Mouse (Mus musculus): ENCODE measurements around the gene Fam98b. TPM values are rescaled to one million over a fixed set of nuclear protein-coding genes. Genes with fewer than 3 reads are reported as not detected.

The Fam98b gene
- 11.9 and 12.7 TPM in 2 replicates for polyA plus RNA-seq (2011; ENCODE audit: insufficient read depth, insufficient read length, low replicate concordance, missing spikeins)

- H3K27ac ChIP-seq (ENCODE audit: control insufficient read depth, insufficient read depth, low read depth, low read length, poor library complexity): peak within 1 kb of the TSS; percentile 54
- peak within 1 kb of the TSS; percentile 92 for H3K4me3 ChIP-seq (replicated peaks; ENCODE audit: control insufficient read depth, low read depth, low read length)
- no peaks in the 10 kb centered on the region; the same call in 1 of the 2 replicates for H3K4me1 ChIP-seq (ENCODE audit: control insufficient read depth, insufficient read depth, low read length)
- TF ChIP-seq POLR2A (IDR thresholded peaks at IDR 0.05; ENCODE audit: borderline replicate concordance, control insufficient read depth, low read depth, low read length) (peak; percentile 65; the same call in 1 of the 2 replicates), CTCF (IDR thresholded peaks at IDR 0.05; ENCODE audit: control insufficient read depth, insufficient read depth, low read length) (peak; percentile 10; the same call in 1 of the 2 replicates)
- under 1% methylated on average over 33 of the region's 33 CpGs for WGBS
Observed at GRCm38 (mm10) chr2:117249255-117250000, at the start of gene Fam98b. Gene Fam98b, plus strand, starts transcription at chr2:117249739.

- no peak overlapping the region for H3K4me3 ChIP-seq (replicated peaks; ENCODE audit: control insufficient read depth, low read depth, low read length)
- H3K4me1 ChIP-seq (ENCODE audit: control insufficient read depth, insufficient read depth, low read length): no peaks in the 10 kb centered on the region
- no peak for TF ChIP-seq POLR2A (IDR thresholded peaks at IDR 0.05; ENCODE audit: borderline replicate concordance, control insufficient read depth, low read depth, low read length)
- no peak for TF ChIP-seq CTCF (IDR thresholded peaks at IDR 0.05; ENCODE audit: control insufficient read depth, insufficient read depth, low read length)
- no peak overlapping the region for H3K27ac ChIP-seq (ENCODE audit: control insufficient read depth, insufficient read depth, low read depth, low read length, poor library complexity)
- WGBS: 73% methylated on average over 9 of the region's 9 CpGs
Observed at GRCm38 (mm10) chr2:117200869-117201338, 48.6 kb upstream of the Fam98b start.

- H3K4me3 ChIP-seq (replicated peaks; ENCODE audit: control insufficient read depth, low read depth, low read length): no peak overlapping the region
- 68% methylated on average over 5 of the region's 5 CpGs for WGBS
- no peaks in the 10 kb centered on the region for H3K4me1 ChIP-seq (ENCODE audit: control insufficient read depth, insufficient read depth, low read length)
- no peak overlapping the region for H3K27ac ChIP-seq (ENCODE audit: control insufficient read depth, insufficient read depth, low read depth, low read length, poor library complexity)
- no peak for TF ChIP-seq POLR2A (IDR thresholded peaks at IDR 0.05; ENCODE audit: borderline replicate concordance, control insufficient read depth, low read depth, low read length)
- no peak for TF ChIP-seq CTCF (IDR thresholded peaks at IDR 0.05; ENCODE audit: control insufficient read depth, insufficient read depth, low read length)
Observed at GRCm38 (mm10) chr2:117203350-117203749, 46.2 kb upstream of the Fam98b start.

- Histone ChIP-seq H3K27ac (ENCODE audit: control insufficient read depth, insufficient read depth, low read depth, low read length, poor library complexity) (no peak overlapping the region), H3K4me3 (replicated peaks; ENCODE audit: control insufficient read depth, low read depth, low read length) (no peak overlapping the region), H3K4me1 (ENCODE audit: control insufficient read depth, insufficient read depth, low read length) (no peaks in the 10 kb centered on the region)
- TF ChIP-seq CTCF (IDR thresholded peaks at IDR 0.05; ENCODE audit: control insufficient read depth, insufficient read depth, low read length): no peak
- no peak for TF ChIP-seq POLR2A (IDR thresholded peaks at IDR 0.05; ENCODE audit: borderline replicate concordance, control insufficient read depth, low read depth, low read length)
- 61% methylated on average over 3 of the region's 3 CpGs for WGBS
Observed at GRCm38 (mm10) chr2:117204534-117204933, 45.0 kb upstream of the Fam98b start.

- 82% methylated on average over 6 of the region's 6 CpGs for WGBS
- Histone ChIP-seq H3K4me1 (ENCODE audit: control insufficient read depth, insufficient read depth, low read length) (no peaks in the 10 kb centered on the region), H3K27ac (ENCODE audit: control insufficient read depth, insufficient read depth, low read depth, low read length, poor library complexity) (no peak overlapping the region), H3K4me3 (replicated peaks; ENCODE audit: control insufficient read depth, low read depth, low read length) (no peak overlapping the region)
- TF ChIP-seq POLR2A (IDR thresholded peaks at IDR 0.05; ENCODE audit: borderline replicate concordance, control insufficient read depth, low read depth, low read length) (no peak), CTCF (IDR thresholded peaks at IDR 0.05; ENCODE audit: control insufficient read depth, insufficient read depth, low read length) (no peak)
Observed at GRCm38 (mm10) chr2:117205066-117205465, 44.5 kb upstream of the Fam98b start.

- no peak for TF ChIP-seq CTCF (IDR thresholded peaks at IDR 0.05; ENCODE audit: control insufficient read depth, insufficient read depth, low read length)
- TF ChIP-seq POLR2A (IDR thresholded peaks at IDR 0.05; ENCODE audit: borderline replicate concordance, control insufficient read depth, low read depth, low read length): no peak
- H3K4me3 ChIP-seq (replicated peaks; ENCODE audit: control insufficient read depth, low read depth, low read length): no peak overlapping the region
- 28% methylated on average over 6 of the region's 6 CpGs for WGBS
- H3K27ac ChIP-seq (ENCODE audit: control insufficient read depth, insufficient read depth, low read depth, low read length, poor library complexity): no peak overlapping the region
- H3K4me1 ChIP-seq (ENCODE audit: control insufficient read depth, insufficient read depth, low read length): no peaks in the 10 kb centered on the region
Observed at GRCm38 (mm10) chr2:117210416-117211085, 39.0 kb upstream of the Fam98b start.

DNA sequence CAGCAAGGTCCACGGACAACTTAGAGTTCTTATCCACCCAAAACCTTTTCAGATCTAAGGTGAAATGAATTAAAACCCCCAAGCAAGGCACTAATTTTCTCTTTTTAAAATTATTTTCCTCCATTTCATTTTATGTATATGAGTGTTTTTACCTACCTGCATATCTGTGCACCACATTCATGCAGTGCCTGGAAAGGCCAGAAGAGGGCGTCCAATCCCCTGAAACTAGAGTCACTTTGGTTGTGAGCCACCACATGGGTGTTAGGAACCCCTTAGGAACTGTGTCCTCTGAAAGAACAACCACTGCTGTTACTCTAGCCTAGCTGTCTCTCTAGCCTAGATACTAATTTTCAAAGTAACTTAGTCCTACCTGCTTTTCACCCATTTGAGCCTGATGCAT, 33.4 kb upstream of the Fam98b start:
- Histone ChIP-seq H3K4me1 (ENCODE audit: control insufficient read depth, insufficient read depth, low read length) (no peaks in the 10 kb centered on the region), H3K27ac (ENCODE audit: control insufficient read depth, insufficient read depth, low read depth, low read length, poor library complexity) (no peak overlapping the region), H3K4me3 (replicated peaks; ENCODE audit: control insufficient read depth, low read depth, low read length) (no peak overlapping the region)
- TF ChIP-seq CTCF (IDR thresholded peaks at IDR 0.05; ENCODE audit: control insufficient read depth, insufficient read depth, low read length) (peak; percentile 18; the same call in 1 of the 2 replicates), POLR2A (IDR thresholded peaks at IDR 0.05; ENCODE audit: borderline replicate concordance, control insufficient read depth, low read depth, low read length) (no peak)
- 57% methylated on average over 2 of the region's 2 CpGs for WGBS

- Histone ChIP-seq H3K4me1 (ENCODE audit: control insufficient read depth, insufficient read depth, low read length) (no peaks in the 10 kb centered on the region), H3K27ac (ENCODE audit: control insufficient read depth, insufficient read depth, low read depth, low read length, poor library complexity) (no peak overlapping the region), H3K4me3 (replicated peaks; ENCODE audit: control insufficient read depth, low read depth, low read length) (no peak overlapping the region)
- 55% methylated on average over 13 of the region's 15 CpGs for whole genome bisulfite sequencing
- TF ChIP-seq CTCF (IDR thresholded peaks at IDR 0.05; ENCODE audit: control insufficient read depth, insufficient read depth, low read length): no peak
- no peak for TF ChIP-seq POLR2A (IDR thresholded peaks at IDR 0.05; ENCODE audit: borderline replicate concordance, control insufficient read depth, low read depth, low read length)
Observed at GRCm38 (mm10) chr2:117217695-117218216, 31.8 kb upstream of the Fam98b start.

Data from bone marrow, adult 2 months (tissue).